Comparison of ENCODE assay signal across 8 mouse cellular contexts in genomic region chr11:53769760-53770124, GRCm38 (mm10). TPM values are rescaled to one million over a fixed set of nuclear protein-coding genes. Genes with fewer than 3 reads are reported as not detected.
DNase-seq lines count a peak whose midpoint lies in the region; ATAC-seq lines count a peak whose summit lies in the region.

Gene Irf1, plus strand, starts transcription at chr11:53770014.

- H3K4me2 ChIP-seq in hindbrain, embryonic 15.5 days, result peak within 1 kb of the TSS; percentile 97

- H3K9ac ChIP-seq in hindbrain, embryonic 15.5 days, result peak within 1 kb of the TSS; percentile 57

- H3K27ac ChIP-seq in hindbrain, embryonic 15.5 days (replicated peaks), result peak within 1 kb of the TSS; percentile 10; the same call in 1 of the 2 replicates

- WGBS in hindbrain, embryonic 15.5 days, result under 1% methylated on average over 40 of the region's 40 CpGs

- H3K4me3 ChIP-seq in hindbrain, embryonic 15.5 days, result peak within 1 kb of the TSS; percentile 70

- peak; percentile 95 for DNase-seq in WW6 (ENCODE audit: low read depth, low spot score)
- peak; percentile 73 to 78 for DNase-seq in cerebellum, postnatal 4 days (ENCODE audit: low spot score in 2 of 2)
- DNase-seq in gastrocnemius, adult 18-20 months (ENCODE audit: low spot score), result peak; percentile 93
- peak; percentile 75 for DNase-seq in left cerebral cortex, adult 11 months (ENCODE audit: low spot score)
- peak; percentile 98 for DNase-seq in lung, postnatal 36 days
- peak; percentile 94 for DNase-seq in retina, postnatal 1 day
- DNase-seq in thymus, postnatal 4 days, result peak; percentile 97

- peak; percentile 93 for ATAC-seq in hindbrain, embryonic 15.5 days (ENCODE audit: low FRiP score, low read depth)

- no peaks in the 10 kb centered on the region for H3K36me3 ChIP-seq in hindbrain, embryonic 15.5 days

- no peaks in the 10 kb centered on the region for H3K9me3 ChIP-seq in hindbrain, embryonic 15.5 days

- H3K27me3 ChIP-seq in hindbrain, embryonic 15.5 days, result peaks cover 20% of the 10 kb centered on the region

- H3K4me1 ChIP-seq in hindbrain, embryonic 15.5 days (replicated peaks), result peaks cover 12% of the 10 kb centered on the region

RNA-seq across cellular contexts. Expression of gene Irf1, which starts in this region (rescaled TPM):
- 1 to 10 TPM; 4.7 to 9.9 TPM for total RNA-seq in gastrocnemius, adult 18-20 months (2021)
- 3.7 and 4.8 TPM in 2 replicates for polyA plus RNA-seq in hindbrain, embryonic 15.5 days (2015; fragmentation: Nextera tagmentation; extraction: Ambion mirVana)

Comparison
In these comparisons a context has a peak if more than half of its experiments do, and no peak if none do; other contexts are left out.
1. Peak in every context shown above with its lines: DNase-seq, ATAC-seq, H3K4me3 ChIP-seq and H3K27ac ChIP-seq.